Mouse (Mus musculus): ENCODE measurements around the gene Mmd2.

The Mmd2 gene

DNA sequence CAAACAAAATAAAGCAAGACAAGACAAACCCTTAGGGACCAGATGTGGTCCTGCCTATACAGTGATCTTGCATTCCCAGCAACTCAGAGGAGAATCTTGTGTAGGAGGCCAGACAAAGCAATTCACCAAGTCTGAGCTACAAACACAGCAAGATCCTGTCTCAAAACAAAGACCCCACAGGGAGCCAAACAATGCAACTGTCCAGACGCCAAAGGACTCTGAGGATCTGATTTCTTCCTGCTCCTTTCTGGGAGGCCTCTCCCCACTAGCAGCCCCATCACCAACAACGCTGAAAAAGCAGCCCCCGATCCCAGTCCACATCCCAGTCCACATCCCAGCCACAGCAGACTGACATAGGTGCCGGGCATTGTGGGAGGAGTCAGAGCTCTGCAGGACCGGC is 62.3 kb downstream of the Mmd2 start:
- DNase-seq (ENCODE audit: low spot score), result no peak

DNA sequence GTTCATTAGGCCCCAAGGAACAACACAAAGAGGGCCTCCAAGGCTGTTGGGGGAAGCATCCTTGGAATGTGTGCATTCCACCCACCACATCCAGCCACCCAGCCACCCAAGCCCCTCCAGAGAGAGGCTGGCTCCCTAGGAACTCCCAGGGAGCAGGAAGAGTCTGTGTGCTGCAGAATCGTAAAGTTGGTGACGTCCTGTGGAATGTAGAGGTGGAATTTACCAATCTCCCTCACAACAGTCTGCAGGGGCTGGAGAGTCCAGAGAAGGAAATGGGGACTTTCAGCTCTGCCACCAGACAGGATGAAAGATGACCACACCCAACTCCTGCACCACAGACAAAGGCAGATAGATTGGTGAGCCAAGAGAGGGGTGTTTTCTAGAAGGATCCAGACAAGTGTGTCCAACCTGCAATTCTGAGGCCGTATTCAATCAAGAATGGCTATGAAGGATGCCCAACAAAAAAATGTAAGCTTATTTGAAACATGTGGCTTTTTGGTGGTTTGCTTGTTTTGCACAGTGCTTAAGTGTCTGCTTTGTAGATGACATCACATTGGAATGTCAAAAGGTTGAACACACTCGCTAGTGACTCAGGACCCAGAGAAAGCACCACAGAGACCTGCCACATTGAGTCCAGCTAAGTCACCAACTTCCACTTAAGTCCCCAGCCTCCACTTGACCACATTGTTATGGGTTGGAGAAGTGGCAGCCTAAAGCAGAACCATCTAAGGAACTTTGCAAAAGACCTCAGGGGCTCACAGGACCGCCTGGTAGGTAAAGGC is 63.4 kb downstream of the Mmd2 start:
- DNase-seq (ENCODE audit: low spot score), result no peak

DNA sequence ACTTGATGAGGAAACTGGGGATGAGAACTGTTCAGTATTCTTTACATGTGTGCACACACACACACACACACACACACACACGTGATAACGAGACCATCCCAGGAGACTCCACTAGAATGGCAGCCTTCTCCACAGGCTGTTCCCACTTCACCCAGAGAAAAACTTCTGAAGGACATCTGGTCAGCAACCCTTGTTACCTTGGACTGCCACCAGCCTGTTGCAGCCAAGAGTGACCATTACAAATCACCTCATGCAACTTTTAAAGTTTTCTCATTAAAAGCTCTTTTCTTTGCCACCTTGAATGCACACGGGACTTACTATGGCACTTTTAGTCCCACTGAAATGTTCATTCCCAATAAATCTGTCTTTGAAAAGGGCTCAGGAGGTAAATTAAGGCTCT is 71.3 kb downstream of the Mmd2 start:
- DNase-seq (ENCODE audit: low spot score), result no peak

DNA sequence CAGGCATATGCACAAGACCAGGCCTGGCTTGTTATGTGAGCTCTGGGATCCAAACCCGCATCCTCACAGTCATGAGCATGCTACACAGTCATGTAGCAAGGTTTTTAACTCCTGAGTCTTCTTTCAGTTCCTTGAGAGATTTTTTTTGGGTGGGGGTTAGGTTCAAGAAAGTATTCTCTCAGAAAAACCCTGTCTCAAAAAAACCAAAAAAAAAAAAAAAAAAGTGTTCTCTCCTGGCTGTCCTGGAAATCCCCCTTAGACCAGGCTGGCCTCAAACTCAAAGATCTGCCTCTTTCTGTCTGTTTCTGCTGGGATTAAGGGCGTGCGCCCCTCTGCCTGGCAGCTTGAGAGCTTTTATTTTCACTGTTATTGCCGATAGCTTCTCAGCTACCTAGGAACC is 73.2 kb downstream of the Mmd2 start:
- DNase-seq (ENCODE audit: low spot score), result no peak

DNA sequence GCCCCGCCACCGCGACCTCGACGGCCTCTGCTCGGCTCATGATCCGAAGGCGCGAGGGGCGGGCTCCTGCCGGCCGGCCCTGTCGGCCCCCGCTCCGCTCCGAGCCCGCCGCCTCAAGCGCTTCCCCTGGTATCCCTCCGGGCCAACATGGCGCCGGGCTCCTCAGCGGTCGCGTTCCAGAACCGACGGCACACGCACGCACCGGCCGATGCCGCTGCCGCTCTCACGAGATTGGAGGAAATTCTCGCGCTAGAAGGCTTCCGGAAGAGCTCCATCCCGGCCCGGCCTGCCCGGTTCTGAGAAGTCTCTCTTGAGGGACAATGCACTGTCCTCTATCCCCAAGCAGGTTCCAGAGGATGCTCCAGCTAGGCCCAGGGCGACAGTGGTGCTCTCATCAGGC is 78.7 kb downstream of the Mmd2 start, which contains the start of gene Papolb:
TSS of gene Papolb (minus strand) at position 162 of the 400 bp plus-strand sequence.
- no peak for DNase-seq (ENCODE audit: low spot score)

DNA sequence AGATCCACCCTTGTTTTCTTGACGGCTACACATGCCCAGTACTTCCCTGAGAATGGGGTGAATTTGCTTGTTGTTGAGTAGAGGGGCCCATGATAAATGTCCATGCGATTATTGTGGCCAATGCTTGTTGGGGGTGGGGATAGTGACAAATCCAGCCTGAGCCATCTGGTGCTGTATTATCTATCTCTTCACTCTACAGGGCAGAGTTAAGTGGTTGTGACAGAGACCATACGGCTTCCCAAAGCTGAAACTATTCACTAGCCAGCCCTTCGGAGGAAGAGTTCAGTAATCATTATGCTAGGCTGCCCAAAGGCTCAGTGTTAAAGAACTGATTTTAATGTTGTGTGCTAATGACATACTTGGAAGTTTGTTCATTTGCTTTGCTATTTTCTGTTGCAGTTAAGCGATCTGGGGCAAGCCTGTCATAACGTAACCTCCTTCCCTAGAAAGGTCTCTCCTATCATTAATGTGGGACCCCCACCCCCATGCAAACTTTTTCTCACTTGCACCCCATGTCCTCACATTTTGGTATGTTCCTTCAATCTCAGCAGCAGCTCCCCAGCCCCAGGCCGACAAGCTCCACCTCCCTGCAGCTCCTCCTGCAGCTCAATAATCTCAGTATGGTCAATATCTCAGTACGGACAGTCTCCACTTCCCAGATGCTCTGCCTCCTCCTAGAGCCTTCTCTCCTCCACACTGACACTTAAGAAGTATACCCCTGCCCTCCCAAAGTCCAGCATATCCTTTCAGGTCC is 83.7 kb downstream of the Mmd2 start:
- DNase-seq (ENCODE audit: low spot score), result no peak

DNA sequence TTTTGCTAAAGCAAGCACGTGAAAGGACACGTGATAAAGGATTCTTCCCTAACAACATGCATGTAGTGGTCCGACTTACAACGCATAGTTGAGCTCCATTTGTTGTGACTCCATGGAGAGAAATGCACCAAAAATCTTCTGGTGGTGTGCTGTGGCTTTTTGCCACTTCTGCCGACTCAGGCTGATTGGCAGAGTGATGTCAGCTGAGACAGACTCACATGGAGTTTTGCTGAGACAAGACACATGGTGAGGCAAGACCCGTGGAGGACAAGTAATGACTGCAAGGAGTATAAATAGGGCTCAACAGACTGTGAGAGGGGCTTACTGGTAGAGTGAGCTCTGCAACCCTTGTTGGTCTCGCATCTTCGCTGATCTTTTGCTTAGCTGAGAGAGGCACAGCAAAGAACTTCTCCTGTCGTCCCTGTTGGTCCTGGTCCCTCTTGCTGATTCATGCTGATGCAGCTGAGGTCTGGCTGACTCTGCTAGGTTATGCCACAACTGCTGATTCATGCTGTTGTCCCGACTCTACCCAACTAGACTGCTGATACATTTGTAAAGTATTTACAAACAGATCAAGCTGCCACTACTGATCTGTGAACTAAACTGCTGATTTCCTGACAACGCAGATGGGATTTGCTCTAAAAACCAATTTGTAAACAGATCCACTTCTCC is 87.3 kb downstream of the Mmd2 start:
- DNase-seq (ENCODE audit: low spot score), result peak; percentile 20

DNA sequence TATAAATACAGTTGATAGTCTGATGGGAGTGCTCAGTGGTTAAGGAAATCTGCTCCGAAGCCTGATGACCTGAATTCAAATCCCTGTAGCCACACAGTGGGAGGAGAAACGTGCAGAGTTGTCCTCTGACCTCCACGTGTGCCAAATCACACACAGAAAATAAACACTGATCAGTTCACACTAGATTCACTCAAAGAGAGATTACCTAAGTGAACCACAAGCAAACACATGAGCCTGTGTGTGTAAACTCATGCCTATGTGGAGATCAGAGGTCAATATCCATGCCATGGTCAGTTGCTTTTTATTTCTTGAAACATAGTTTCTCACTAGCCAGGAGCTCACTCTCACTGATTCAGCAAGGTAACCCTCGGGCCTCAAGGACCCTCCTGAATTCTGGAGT is 88.2 kb downstream of the Mmd2 start:
- no peak for DNase-seq (ENCODE audit: low spot score)

DNA sequence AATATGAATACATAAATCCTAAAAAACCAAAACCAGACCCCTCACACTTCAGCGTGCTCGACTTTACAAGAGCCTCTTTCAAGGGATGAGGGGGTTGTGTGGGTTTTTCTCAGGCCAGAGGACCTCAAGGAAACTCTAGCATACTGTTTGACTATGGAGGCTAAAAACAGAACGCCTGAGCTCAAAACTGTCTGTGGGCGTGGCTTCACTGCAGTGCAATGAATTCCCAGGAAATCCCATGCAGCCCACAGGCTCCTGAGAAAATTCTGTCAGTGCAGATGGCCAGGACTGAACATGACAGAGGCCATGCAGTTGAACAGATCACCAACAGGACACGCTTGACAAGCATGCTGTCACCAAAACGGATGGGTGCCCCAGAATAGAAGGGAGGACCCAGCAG is 89.6 kb downstream of the Mmd2 start:
- no peak for DNase-seq (ENCODE audit: low spot score)
